Mouse (Mus musculus) G1E (cell line): Measurements from ENCODE around the gene Clint1.

Experiments
- CTCF ChIP-seq: IDR thresholded peaks from 2 replicates; pipeline ENCODE4 v1.5.1; 2012; ENCODE audit warnings: low read depth, low read length, inconsistent platforms, mixed read lengths
- POLR2AphosphoS5 ChIP-seq: IDR thresholded peaks from 2 replicates; pipeline ENCODE4 v1.6.1; 2012; ENCODE audit warnings: low read depth, low read length, inconsistent platforms; ENCODE audit not compliant: insufficient replicate concordance
- TAL1 ChIP-seq: conservative IDR thresholded peaks from 2 replicates; pipeline ENCODE4 v1.6.1; 2012; ENCODE audit warnings: low read depth, low read length, inconsistent platforms, mixed read lengths

DNA sequence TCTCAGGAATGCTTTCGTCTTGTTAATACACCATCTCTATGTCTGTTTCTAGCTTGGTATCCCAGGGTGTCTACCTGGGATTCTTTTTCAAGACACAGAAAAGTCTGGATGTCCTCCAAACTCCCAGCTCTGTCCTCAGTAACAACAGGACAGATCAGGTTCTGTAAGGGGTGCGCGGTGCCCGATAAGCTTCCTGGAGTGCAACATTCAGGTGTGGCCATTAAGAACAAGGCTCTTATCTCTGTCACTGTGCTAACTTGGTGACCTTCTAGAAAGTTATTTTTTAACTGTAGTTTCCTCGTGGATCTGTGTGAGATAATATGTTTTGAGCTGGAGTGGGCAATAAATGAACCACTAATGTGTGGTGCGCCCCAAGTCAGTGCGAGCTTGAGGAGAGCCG lies 41.0 kb upstream of the Clint1 start:
- no peak for TF ChIP-seq CTCF
- TF ChIP-seq TAL1: no peak
- TF ChIP-seq POLR2AphosphoS5: no peak
